Mouse (Mus musculus) lung, adult 2 months (tissue): ENCODE data around the gene Praf2. TPM values are rescaled to one million over a fixed set of nuclear protein-coding genes. Genes with fewer than 3 reads are reported as not detected.

Source experiments
- DNase-seq: peaks from one replicate; pipeline ENCODE4 v3.0.0; 2022
- H3K4me1 ChIP-seq: fragments of 200-500 bp; 2 replicates; pipeline ENCODE4 v1.6.1; 2011; ENCODE audit warnings: low read length; ENCODE audit not compliant: control insufficient read depth, insufficient read depth
- H3K4me3 ChIP-seq: fragments of 200-500 bp; replicated peaks from 2 replicates; pipeline ENCODE3; 2011; ENCODE audit warnings: low read depth, mild to moderate bottlenecking, control low read depth, low read length; ENCODE audit errors: extremely low read depth
- CTCF ChIP-seq: fragments of 200-500 bp; IDR thresholded peaks from 2 replicates; pipeline ENCODE4 v1.5.1; 2011; ENCODE audit warnings: mild to moderate bottlenecking, low read length, control low read depth; ENCODE audit not compliant: insufficient read depth
- POLR2A ChIP-seq: fragments of 200-500 bp; IDR thresholded peaks from 2 replicates; pipeline ENCODE4 v1.6.1; 2011; ENCODE audit warnings: low read depth, mild to moderate bottlenecking, control low read depth, low read length, borderline replicate concordance; ENCODE audit errors: extremely low read depth
- WGBS: fragments of 180-500 bp; shearing (Covaris S2); methylation state at CpG from one replicate; pipeline ENCODE4 v1.1.7; 2018; 5-methylcytosine and 5-hydroxymethylcytosine counted together
- polyA plus RNA-seq: library from polyadenylated mRNA; depleted of rRNA; stranded (reverse); fragments of >200 nt; gene quantifications from 2 replicates; pipeline ENCODE4 v1.2.3, GENCODE M21; 2012

Gene Praf2
- polyA plus RNA-seq, 1 experiment = 41.0 TPM

GRCm38 (mm10) chrX:7728922-7729265, 655 bp downstream of the Praf2 start:
- TF ChIP-seq POLR2A (no peak), CTCF (no peak)
- WGBS = 40% methylated on average over 4 of the region's 4 CpGs
- Histone ChIP-seq H3K4me1 (no peaks in the 10 kb centered on the region), H3K4me3 (no peak overlapping the region)
- no peak for DNase-seq

DNA sequence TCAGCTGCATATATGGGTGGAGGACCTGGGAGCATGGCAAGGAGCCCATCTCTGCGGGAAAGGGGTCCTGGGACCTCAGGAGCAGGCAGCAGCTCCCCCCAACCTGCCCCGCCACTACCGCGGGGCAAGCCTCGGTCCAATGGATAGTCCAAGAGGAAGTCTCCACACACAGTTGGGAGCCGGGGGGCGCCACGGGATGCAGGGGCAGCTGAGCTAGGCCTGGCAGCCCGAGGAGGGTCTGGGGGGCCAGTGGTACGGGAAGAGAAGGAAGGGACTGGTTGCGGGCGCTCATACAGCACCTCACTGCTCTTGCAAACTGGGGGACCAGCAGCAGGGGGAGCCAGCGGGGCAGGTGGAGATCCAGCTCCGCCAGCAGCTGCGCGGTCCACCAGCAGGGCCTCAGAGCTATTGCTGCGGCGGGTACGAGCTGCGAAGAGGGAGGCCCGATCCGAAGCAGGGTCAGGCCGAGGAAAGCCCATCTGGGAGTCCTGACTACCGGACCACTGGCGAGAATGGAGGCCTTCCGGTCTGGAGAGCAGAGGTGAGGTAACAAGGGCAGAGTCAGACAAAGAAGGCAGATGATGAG, 5.4 kb downstream of the Praf2 start:
- 36% methylated on average over 26 of the region's 26 CpGs for WGBS
- peak; percentile 59 for DNase-seq
- no peaks in the 10 kb centered on the region for H3K4me1 ChIP-seq
- H3K4me3 ChIP-seq = peak overlapping the region; percentile 25
- peak; percentile 41; the same call in 1 of the 2 replicates for TF ChIP-seq CTCF
- no peak for TF ChIP-seq POLR2A

DNA sequence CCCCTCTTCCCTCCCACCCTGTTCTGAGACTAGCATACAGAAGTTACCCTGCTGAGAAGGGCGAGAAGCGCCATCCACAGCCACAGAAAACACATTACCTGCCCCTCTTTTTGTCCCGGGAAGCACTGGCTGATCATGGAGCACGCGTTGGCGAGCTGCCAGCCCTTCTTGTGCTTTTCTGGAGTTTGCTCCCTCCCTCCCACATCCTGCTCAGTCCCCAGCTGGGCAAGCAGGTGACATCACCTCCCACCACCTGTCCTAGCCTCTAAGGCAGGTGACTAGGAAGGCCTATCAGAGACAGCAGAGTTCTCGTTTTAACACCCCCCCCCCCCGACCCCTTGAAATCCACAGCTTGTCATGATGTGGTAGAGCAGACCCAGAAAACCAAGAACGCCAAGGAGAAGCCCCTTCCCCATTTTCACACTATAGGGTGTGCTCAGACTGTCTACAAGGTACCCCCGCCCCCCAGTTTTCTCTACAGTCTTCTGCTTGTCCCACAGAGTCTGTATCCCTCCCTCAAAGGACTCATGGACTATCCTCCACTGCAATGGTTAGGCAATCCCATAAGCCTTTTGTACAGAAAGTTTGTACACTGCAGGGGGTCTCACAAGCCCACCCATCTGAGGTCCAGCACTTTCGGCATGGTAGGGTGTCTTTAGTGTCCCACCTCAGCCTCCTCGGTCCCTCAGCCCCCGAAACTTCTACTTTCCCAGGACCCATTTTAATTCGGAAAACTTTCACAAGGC, 11.3 kb downstream of the Praf2 start:
- 60% methylated on average over 14 of the region's 14 CpGs for WGBS
- Histone ChIP-seq H3K4me1 (no peaks in the 10 kb centered on the region), H3K4me3 (peak overlapping the region; percentile 52)
- DNase-seq = no peak
- TF ChIP-seq POLR2A = no peak
- TF ChIP-seq CTCF = no peak

DNA sequence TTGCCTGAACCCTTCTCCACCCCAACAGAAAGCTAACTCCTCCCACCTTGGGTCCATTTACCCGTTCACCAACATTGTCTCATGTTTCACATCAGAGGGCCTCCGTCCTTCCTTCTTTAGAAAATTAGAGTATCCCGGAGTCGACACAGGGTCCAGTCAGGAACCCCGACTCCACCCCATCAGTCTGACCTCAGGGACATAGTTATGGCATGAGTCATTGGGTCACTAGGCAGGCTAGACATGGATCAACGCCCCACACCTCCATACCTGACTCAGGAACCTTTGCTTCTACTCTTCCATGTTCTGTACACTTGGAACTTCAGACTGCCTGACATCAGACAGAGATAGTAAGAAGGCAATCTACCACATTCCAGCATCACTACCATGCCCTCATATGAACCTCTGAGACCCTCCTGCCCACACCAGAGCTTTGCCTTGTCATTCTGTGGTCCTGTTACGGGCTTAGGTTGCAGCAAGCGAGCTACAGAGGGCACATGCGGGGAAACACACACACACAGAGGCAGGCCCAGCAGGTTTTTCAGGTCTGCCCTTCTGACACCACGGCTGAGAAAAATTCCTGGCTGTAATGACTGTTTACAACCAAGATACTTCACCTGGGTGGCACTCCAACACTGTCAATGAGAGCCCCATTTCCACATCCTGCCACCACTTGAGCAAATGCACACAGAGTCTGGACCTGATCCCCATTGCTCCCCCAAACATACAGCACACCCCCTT, 12.0 kb downstream of the Praf2 start:
- H3K4me1 ChIP-seq = no peaks in the 10 kb centered on the region
- TF ChIP-seq CTCF (no peak), POLR2A (no peak)
- WGBS = 53% methylated on average over 10 of the region's 10 CpGs
- peak overlapping the region; percentile 77 for H3K4me3 ChIP-seq
- peak; percentile 53 for DNase-seq

DNA sequence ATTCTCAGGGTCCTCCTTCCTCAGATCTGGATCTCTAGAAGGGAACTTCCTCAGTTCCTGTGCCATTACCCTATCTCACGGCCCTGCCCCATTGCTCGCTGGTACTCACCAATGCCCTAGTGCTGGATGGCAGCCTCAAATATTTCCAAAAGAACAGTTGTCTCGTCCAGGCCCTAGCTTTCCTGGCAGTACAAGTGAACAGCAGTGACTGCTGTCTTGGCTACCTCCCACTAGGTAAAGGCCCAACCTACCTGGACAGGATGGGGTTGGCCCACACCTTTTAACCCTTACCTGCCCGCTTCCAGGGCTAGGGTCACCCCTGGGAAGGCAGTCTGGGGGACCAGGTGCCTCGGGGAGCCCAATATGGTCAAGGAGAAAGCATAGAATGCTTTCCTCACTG, 12.9 kb downstream of the Praf2 start:
- H3K4me1 ChIP-seq = no peaks in the 10 kb centered on the region
- peak overlapping the region; percentile 77 for H3K4me3 ChIP-seq
- TF ChIP-seq POLR2A (peak; percentile 31; the same call in 1 of the 2 replicates), CTCF (no peak)
- DNase-seq = no peak
- 50% methylated on average over 5 of the region's 5 CpGs for WGBS

GRCm38 (mm10) chrX:7743470-7743869, 15.2 kb downstream of the Praf2 start:
- no peak overlapping the region for H3K4me3 ChIP-seq
- WGBS = 49% methylated on average over 5 of the region's 5 CpGs
- TF ChIP-seq POLR2A (no peak), CTCF (0 out of 2 replicates have a peak, but pooled peaks have one; percentile 6)
- DNase-seq = no peak
- no peaks in the 10 kb centered on the region for H3K4me1 ChIP-seq

DNA sequence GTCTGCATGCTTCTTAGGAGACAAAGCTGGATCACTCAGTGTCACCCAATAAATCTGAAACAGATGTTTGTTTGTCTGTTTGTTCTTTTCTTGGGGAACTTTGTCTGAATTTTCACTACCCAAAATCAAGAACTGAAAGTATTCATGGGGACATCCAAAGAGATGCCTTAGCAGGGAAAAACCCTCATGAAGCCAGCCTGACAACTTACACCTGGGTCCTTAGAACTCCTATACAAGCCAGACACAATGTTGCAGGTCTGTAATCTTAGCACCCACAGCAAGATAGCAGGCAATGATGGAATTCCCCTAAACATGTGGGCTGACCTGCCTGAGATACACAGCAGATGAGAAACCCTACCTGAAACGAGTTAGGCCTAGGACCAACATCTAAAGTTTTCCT, 16.7 kb downstream of the Praf2 start:
- 58% methylated on average over 1 of the region's 1 CpGs for WGBS
- no peak for DNase-seq
- TF ChIP-seq POLR2A = no peak
- no peak for TF ChIP-seq CTCF
- no peak overlapping the region for H3K4me3 ChIP-seq
- no peaks in the 10 kb centered on the region for H3K4me1 ChIP-seq

- Histone ChIP-seq H3K4me3 (no peak overlapping the region), H3K4me1 (no peaks in the 10 kb centered on the region)
- DNase-seq = no peak
- TF ChIP-seq CTCF = no peak
- TF ChIP-seq POLR2A = no peak
- WGBS = 87% methylated on average over 8 of the region's 8 CpGs
These were observed 17.2 kb downstream of the Praf2 start for GRCm38 (mm10) chrX:7745429-7745828.

GRCm38 (mm10) chrX:7750432-7751116, 22.3 kb downstream of the Praf2 start, which contains the start of gene Ccdc120:
Gene Ccdc120, minus strand, starts transcription at chrX:7750905.
- peak; percentile 39 for DNase-seq
- 0 out of 2 replicates have a peak, but pooled peaks cover 2% of the 10 kb centered on the region for H3K4me1 ChIP-seq
- peak within 1 kb of the TSS; percentile 62 for H3K4me3 ChIP-seq
- WGBS = 20% methylated on average over 56 of the region's 56 CpGs
- no peak for TF ChIP-seq POLR2A
- TF ChIP-seq CTCF = no peak
